Mouse (Mus musculus): ENCODE results near the gene Plekhm3. TPM values are rescaled to one million over a fixed set of nuclear protein-coding genes. Genes with fewer than 3 reads are reported as not detected.
"Not testable (repeated sequence)": the region's sequence is repeated elsewhere in the genome, so short reads cannot be mapped to it uniquely, and the experiment has no call there.

Gene Plekhm3
- total RNA-seq (2021) = 10 to 100 TPM; 32.9 to 37.9 TPM

DNA sequence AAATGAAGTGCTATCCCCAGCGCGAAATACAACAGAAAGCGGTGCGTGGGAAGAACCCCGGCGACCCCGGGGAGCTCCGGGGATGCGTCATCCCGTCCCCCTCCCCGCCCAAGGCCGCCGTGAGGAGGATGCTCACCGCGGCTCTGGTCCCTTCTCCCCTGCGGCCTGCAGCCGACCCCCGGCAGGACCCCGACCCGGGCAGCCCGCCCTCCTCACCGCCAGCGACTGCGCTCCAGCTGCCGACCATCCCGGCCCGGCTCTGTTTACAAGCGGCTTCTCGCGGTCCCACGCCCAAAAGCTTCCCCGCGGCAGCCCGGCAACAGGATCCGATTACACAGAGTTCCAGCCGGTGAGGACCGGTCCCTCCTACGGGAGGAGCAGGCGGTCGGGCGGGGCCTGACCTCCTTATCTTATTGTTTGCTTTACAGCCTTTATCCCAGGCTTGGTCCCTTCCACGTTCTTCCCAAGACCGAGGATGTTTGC is at the start of gene Plekhm3:
TSS of gene Plekhm3 (minus strand) at position 346 of the 483 bp plus-strand sequence.
- intact Hi-C loops (cut with DNase I) = no loop called here
- peak; percentile 85 to 87 for DNase-seq (ENCODE audit: low spot score in 2 of 2)

DNA sequence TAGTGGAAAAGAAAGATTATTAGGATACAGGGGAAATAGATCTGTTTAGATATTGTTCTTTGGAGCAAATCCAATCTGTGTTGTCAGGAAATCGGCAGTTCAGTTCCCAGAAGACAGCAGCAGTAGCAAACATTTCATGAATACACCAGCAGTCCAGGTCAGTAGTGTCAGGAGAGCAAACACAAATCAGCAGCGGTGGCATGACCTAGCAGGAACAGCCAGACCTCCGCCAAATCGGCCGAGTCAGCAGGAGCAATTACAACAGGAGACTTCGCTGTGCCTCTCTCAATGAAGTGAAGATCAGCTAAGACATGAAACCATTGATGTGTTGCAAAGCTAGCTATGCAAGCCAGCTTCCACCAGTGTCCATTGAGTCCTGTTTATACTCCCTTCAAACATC is 49.0 kb upstream of the Plekhm3 start:
- DNase-seq (ENCODE audit: low spot score in 2 of 2) = no peak
- intact Hi-C loops (cut with DNase I) = no loop called here

DNA sequence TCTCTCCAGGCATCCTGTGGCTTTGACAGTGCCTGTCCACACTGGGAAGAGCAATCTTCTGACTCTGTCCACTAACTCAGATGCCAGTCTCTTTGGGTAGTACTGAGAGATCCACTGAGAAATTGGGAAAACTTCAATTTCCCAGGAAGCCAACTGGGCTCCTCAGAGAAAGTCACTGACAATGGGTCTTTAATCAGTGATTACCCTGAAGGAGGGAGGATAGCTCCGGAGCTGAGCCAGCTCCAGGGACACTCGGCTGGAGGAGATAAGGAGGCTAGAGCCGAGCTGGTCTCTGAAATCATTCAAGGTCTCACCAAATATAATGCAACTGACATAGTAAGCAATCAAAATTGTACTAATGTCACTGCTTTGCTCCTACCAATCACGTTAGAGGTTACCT is 47.9 kb upstream of the Plekhm3 start:
- DNase-seq (ENCODE audit: low spot score in 2 of 2) = no peak
- intact Hi-C loops (cut with DNase I) = no loop called here

DNA sequence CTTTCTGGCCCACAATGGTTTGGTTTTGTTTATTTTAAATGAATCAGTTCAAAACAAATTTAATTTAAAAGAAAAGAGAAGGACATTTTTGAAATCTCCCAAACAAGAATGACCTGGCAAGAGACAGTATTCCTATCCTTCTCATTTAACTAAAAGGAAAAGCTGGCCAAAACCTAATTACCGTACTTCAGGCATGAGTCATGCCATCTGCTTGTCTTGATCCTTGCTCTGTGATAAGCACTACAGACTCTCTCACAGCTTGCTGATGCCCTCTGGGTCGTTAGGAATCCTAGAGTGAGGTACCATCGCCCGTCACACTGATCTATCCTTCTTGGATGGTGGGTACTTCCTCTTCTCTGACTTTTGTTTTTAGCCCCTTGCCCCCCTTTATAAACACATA is 36.6 kb upstream of the Plekhm3 start:
- intact Hi-C loops (cut with DNase I) = no loop called here
- no peak for DNase-seq (ENCODE audit: low spot score in 2 of 2)

DNA sequence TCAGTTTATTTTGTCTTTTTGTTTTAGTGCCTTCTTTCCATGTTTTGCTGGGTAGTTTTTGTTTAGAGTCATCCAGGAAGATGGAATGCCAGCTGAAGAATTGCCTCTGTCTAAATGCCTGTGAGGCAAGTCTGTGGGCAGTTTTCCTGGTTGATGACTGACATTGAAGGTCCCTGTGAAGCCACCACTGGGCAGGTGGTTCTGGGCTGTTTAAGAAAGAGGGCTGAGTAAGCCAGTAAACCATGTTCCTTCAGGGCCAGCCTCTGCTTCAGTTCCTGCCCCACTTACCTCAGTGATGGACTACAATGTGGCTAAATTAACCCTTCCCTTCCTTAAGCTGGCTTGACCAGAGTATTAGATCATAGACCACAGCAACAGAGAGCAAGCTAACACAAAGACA is 31.6 kb upstream of the Plekhm3 start:
- DNase-seq (ENCODE audit: low spot score in 2 of 2) = no peak
- intact Hi-C loops (cut with DNase I) = loop anchor here (5.0 to 10.0 kb wide), 2 partner anchors 271 to 363 kb away; no protein-coding TSS in a partner anchor

DNA sequence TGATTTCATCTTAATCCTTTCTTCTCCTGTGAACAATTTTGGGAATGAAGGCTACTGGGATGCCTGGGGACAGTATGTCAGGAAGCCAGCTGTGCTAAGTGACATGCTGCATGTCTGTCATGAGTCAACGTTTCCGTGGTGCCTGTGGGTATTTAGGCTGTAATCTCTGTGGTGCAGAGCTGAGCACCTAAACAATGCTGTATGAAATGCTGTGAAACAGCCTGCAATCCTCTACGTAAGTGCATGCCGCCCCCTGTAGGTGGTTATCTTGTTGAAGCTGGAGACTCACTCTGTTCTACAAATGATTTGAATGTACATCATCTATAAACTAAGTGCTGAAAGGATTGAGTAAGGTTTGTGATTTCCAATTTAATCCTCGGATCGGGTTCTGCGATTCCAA is 29.5 kb upstream of the Plekhm3 start:
- DNase-seq (ENCODE audit: low spot score in 2 of 2) = peak; percentile 69 to 84
- intact Hi-C loops (cut with DNase I) = loop anchor here (5.0 to 10.0 kb wide), 2 partner anchors 269 to 361 kb away; no protein-coding TSS in a partner anchor

DNA sequence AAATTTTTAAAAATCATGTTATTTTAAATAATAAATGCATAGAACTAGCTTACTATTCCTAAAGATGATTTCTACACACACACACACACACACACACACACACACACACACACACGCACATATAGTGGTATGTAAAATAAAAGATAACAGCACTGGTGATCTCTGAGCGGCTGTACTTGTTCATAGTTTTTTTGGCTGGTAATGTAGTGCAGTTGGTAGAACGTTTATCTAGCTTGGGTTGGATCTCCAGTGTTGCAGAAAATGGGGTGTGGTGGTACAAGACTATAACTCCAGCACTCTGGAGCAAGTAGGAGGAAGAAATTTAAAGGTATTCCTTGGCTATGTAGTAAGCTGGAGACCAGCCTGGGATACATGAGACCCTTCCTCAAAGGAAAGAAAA is 26.6 kb upstream of the Plekhm3 start:
- no peak for DNase-seq (ENCODE audit: low spot score in 2 of 2)
- intact Hi-C loops (cut with DNase I) = loop anchor here (10.0 kb wide), 1 partner anchor 358 kb away; no protein-coding TSS in a partner anchor

DNA sequence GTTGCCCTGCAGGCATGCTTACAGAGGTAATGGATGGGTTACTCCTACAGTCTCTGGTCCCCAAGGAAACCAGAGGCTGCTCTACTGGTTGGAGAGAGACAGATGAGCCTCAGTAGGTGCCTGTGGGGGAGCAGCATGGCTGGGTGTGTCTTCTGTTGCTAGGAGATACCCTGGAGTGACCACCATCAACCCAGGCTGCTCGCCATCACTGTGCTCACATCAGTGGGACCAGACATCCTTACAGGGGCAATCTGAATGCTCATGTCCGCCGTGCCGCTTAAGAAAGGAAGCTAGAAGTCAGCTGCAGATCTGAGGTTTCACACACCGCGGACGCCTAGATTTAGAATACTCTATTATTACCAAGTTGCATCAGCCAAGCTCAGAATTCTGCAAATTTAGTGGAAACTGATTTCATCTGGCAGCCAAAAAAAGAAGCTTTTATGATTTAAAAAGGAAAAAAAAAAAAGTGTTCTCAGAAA is 21.7 kb upstream of the Plekhm3 start:
- peak; percentile 52 to 80 for DNase-seq (ENCODE audit: low spot score in 2 of 2)
- intact Hi-C loops (cut with DNase I) = no loop called here

DNA sequence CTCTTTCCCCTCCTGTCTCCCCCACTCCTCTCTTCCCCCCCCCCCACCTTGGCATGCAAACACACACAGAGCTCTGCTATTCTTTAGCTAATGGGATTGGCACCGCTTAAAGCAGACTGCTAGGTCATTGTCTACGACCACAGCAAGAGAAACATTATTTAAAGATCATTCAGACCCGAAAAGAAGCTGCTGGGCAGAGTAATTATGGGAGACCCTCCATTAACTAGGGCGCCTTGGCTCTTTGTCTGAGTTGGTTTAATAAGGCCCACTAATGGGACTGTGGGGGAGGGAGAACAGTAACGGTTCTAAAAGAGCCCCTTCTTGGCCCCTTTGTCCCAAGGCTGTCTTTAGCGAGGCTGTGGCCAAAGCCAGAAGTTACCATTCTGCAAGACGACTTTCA is 18.7 kb upstream of the Plekhm3 start:
- intact Hi-C loops (cut with DNase I) = no loop called here
- DNase-seq (ENCODE audit: low spot score in 2 of 2) = no peak

DNA sequence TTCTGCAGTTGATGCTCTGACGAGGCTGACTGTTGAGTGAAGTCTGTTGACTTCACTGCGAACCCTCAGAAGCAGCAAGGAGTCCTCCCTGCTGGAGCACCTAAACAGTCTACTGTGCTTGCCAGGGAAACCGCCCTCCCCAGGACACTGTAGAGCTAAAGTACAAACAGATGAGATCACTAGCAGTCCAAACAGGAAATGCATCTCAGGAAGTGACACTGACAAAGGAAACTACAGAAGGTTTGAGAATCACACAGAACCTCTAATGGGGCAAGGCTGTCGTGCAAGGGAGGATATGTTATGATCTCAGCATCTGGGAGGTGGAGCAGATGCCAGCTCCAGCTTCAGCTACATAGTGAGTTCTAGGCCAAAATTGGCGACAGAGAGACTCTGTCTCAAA is 14.1 kb upstream of the Plekhm3 start:
- intact Hi-C loops (cut with DNase I) = no loop called here
- no peak for DNase-seq (ENCODE audit: low spot score in 2 of 2)

DNA sequence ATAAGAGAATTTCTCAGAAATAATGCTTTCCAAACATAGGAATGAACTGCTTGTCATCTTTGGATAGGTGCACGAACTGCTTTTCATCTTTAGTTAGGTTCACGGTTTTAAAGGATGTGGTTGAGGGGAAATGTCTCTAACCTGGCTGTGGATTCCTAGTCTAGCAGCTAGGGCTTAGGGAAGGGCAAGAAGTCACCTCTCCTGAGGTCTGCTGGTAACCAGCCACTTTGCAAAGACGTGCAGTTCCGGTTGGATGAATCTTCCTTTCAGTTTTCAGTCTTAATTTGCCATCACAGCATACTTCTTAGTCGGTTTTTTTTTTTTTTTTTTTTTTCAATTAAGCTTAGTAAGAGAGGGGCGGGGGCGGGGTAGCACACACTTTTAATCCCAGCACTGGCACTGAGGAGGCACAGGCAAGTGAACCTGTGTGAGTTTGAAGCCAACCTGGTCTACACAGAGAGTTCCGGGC is 431 bp upstream of the Plekhm3 start:
- intact Hi-C loops (cut with DNase I) = no loop called here
- no peak for DNase-seq (ENCODE audit: low spot score in 2 of 2)

DNA sequence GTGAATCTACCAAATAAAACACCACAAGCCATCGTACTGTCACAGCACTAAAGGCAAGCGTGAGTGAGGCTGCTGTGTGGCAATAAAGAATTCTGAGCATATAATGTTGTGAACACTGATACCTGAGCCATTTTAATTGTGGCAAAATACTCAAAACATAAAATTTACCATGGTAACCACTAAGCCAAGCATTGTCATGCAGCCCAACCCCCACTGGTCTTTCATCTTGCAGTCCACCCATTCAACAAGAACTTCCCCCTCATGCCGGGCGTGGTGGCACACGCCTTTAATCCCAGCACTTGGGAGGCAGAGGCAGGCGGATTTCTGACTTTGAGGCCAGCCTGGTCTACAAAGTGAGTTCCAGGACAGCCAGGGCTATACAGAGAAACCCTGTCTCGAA is 1.8 kb downstream of the Plekhm3 start:
- intact Hi-C loops (cut with DNase I); DNase-seq (ENCODE audit: low spot score in 2 of 2): not testable (repeated sequence)

DNA sequence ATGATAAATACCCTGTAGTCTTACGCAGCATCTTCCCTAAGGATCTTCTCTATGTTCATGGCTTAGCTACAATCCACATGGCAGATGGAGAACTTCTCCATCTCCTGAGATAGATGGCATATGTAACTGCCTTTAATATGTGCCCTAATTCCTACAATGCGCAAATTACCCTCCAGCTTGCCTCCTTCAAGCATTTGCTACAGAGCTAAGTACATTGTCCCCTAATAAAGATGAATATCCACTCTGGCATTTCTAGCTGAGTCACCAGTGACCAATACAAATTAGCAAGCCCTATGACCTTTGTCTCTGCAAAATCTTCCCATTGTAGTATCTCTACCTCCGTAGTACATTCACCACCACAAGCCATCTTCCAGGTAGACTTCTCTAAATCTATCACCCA is 6.4 kb downstream of the Plekhm3 start:
- intact Hi-C loops (cut with DNase I) = no loop called here

DNA sequence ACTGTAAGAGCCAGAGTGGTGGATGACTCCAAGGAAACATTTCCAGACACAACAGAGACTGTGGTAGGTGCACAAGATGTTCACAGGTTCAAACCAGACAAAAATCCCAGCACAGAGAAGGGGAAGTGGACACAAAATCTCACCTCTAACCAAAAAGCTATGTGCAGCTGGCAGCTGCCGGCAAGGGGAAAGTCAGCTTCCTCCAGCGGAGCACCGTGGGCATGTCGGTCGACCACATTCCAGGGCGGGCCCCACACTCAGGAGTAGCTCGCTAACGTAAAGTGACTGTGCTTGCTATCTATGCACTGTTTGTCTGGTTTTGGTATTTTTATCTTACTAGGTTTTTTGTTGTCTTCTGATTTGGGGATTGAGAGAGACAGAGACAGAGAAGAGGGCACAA is 7.2 kb downstream of the Plekhm3 start:
- DNase-seq (ENCODE audit: low spot score in 2 of 2) = no peak
- intact Hi-C loops (cut with DNase I) = no loop called here

More for the DNA sequence above, 6.4 kb downstream of the Plekhm3 start:
- DNase-seq (ENCODE audit: low spot score in 2 of 2) = no peak

DNA sequence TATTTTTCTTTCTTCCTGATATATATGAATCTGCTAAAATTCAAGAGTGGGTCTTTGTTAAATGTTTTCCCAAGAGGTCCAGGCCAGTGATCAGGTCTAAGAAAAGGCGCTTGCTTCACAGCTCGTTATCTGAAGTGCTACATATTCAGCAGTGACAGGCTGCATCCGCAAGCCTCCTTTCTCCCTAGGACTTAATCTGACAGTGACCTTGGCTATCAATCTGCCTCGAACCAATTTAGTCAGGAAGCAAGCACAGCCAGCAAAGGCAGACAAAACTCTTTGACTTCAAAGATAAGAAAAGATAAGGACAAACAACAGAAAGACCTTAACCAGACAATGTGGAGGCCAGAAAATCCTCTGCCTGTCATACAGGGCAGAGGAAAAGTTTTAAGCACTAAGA is 10.5 kb downstream of the Plekhm3 start:
- DNase-seq (ENCODE audit: low spot score in 2 of 2) = no peak
- intact Hi-C loops (cut with DNase I) = no loop called here

DNA sequence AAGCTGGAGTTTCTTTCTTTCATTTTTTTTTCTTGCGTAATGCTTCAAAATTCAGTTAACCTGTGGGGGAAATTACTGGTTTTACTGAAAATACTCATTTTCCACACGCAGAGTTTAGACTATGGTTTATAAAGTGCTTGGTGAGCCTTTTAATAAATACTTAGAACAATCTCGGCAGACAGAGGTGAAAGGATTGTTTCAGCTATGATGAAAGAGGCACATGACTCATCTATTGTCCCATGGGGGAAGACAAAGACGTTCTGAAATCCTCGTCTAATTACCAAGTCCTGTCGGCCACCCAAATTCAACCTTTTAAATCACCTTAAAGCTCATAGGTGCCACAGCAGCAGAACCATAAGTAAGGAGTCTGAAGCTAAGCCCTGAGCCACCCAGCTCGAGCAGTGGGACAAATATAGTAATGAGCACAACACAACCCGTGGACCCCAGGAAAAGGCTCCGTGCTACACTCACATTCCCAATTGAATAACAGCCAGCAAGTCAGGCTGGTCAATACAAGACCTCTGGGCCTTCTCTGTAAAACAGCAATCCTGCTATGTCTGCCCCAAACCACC is 11.3 kb downstream of the Plekhm3 start:
- no peak for DNase-seq (ENCODE audit: low spot score in 2 of 2)
- intact Hi-C loops (cut with DNase I) = no loop called here

DNA sequence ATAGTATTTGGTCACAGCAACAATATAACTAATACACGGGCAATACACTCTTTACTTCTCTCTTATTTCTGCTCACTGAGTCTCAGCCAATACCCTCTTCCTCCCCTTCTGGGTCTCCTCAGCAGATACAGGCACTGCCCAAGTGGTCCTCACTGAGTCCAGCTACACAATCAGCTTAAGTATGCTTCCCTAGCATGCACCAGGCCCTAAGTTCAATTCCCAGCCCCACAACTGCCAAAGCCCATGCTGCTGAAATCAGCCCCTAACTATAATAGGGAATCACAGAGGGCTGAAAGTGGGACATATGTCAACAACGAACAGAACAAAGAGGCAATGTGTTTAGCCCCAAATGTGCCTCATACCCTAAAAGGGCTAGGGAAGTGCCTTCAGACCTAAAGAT is 11.9 kb downstream of the Plekhm3 start:
- intact Hi-C loops (cut with DNase I) = no loop called here
- DNase-seq (ENCODE audit: low spot score in 2 of 2) = no peak

DNA sequence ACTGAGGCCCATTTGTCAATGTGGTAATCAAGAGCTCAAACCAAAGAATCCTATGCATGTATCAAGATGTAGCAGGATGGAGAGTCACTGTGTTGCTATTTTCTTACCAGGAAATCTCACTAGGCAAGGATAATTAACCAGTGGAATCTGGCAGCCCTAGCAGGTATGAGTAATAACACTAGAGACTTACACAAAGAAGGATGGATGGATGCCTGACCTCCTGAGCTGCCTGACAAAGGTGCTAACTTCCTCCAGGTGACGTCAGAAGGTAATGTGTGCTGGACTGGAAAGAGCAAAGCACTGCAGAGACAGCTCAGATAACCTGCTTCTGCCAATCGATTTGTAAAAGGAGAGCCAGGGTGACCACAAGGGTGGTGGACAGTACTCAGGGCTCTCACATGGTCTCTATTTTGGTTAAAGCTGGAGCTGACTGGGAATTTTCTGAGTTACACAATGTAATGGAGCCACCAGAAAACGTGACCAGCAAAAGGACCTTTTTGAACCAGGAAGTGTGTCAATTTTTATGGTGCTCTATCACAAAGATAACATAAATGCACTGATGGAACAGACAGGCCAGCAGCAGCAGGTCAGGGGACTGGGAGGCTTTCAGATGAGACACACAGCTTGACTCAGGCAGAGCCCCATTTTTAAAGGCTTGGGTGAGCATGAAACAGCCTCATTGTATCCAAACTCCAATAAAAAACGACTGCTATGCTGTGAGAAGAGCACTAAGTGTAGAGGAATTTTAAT is 14.4 kb downstream of the Plekhm3 start:
- no peak for DNase-seq (ENCODE audit: low spot score in 2 of 2)
- intact Hi-C loops (cut with DNase I) = no loop called here

DNA sequence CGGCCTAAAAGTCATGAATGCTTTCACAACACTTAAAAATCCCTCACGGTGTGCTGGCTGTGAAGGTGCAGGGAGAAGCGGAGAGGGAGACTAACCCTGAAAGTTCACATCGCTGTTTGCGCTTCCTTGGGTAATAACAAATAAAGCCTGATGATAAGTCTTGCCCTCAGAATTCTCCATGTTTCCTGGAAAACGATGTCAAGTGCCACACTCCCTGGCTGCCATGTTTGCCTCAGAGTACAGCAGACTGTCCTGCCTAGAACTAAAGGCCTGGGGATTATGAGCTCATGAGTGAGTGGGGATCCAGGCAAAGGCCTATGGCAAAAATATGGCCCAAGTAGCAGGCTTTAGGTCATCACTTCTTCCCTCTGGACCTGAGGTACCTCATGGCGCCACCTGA is 17.7 kb downstream of the Plekhm3 start:
- intact Hi-C loops (cut with DNase I) = no loop called here
- no peak for DNase-seq (ENCODE audit: low spot score in 2 of 2)

DNA sequence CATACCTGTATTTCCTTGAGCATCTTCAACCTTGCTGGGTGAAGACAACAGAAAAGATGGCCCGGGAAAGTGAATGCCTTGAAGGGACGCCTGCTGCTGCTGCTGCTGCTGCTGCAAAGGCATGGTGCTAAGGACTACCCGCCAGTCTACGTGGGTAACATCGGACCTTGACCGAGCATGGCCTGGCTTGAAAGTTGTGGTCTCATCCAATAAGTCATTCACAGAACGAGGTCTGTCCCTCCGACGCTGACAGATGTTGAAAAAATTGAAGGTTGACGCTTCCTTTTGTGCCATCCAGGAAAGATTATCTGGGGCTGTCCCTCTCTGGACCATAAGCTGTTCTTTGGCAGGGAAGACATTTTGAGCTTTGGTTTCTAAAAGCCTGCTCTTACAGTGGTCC is 18.9 kb downstream of the Plekhm3 start:
- no peak for DNase-seq (ENCODE audit: low spot score in 2 of 2)
- intact Hi-C loops (cut with DNase I) = no loop called here

DNA sequence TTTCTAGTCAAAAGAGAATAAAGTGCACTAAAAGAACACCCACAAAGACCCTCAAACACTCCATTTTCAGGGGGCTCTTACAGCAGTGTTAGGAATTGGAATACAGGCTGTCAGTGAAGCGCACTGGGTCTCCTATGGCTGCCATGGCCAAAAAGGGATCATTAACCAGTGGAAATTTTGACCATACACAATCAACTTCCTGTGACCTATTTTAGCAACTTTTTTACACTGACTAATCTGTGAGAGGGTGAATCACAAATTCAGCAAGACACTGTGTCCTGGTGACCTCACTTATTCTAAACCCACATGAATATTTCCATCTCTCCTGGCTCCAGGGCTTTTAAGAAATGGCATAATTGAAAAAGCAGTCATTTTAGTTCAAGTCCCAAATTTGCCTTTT is 23.7 kb downstream of the Plekhm3 start:
- no peak for DNase-seq (ENCODE audit: low spot score in 2 of 2)
- intact Hi-C loops (cut with DNase I) = no loop called here

Measured in left cerebral cortex, postnatal 25 days (tissue).